Mouse (Mus musculus) midbrain, embryonic 13.5 days (tissue): Measurements from ENCODE around the gene Syne4. TPM values are rescaled to one million over a fixed set of nuclear protein-coding genes. Genes with fewer than 3 reads are reported as not detected.

Experiments used
- ATAC-seq: fragments of 200-750 bp; cut with Nextera tagmentation; 2 replicates; pipeline ENCODE4 v1.8.0; 2017; ENCODE audit warnings: mild to moderate bottlenecking, moderate TSS enrichment, moderate library complexity
- H3K27ac ChIP-seq: fragments of 300-500 bp; sonication (generic); 2 replicates; pipeline ENCODE4 v1.5.1; 2015; ENCODE audit warnings: inconsistent platforms, mild to moderate bottlenecking, moderate library complexity
- H3K27me3 ChIP-seq: fragments of 300-500 bp; sonication (generic); 2 replicates; pipeline ENCODE4 v1.6.1; 2015; ENCODE audit warnings: mild to moderate bottlenecking, inconsistent platforms
- H3K36me3 ChIP-seq: fragments of 300-500 bp; sonication (generic); 2 replicates; pipeline ENCODE4 v1.6.1; 2015; ENCODE audit warnings: mild to moderate bottlenecking, inconsistent platforms
- H3K4me1 ChIP-seq: fragments of 300-500 bp; sonication (generic); replicated peaks from 2 replicates; pipeline ENCODE4 v1.6.1; 2015; ENCODE audit warnings: inconsistent platforms
- H3K4me2 ChIP-seq: fragments of 300-500 bp; sonication (generic); replicated peaks from 2 replicates; pipeline ENCODE4 v1.6.1; 2015; ENCODE audit warnings: moderate library complexity, mild to moderate bottlenecking, inconsistent platforms
- H3K4me3 ChIP-seq: fragments of 300-500 bp; sonication (generic); replicated peaks from 2 replicates; pipeline ENCODE4 v1.5.1; 2015; ENCODE audit warnings: mild to moderate bottlenecking, inconsistent platforms
- H3K9ac ChIP-seq: fragments of 300-500 bp; sonication (generic); replicated peaks from 2 replicates; pipeline ENCODE4 v1.6.1; 2015; ENCODE audit warnings: mild to moderate bottlenecking, inconsistent platforms
- H3K9me3 ChIP-seq: fragments of 300-500 bp; sonication (generic); 2 replicates; pipeline ENCODE4 v1.6.1; 2016; ENCODE audit warnings: mild to moderate bottlenecking, inconsistent platforms
- WGBS: fragments of 180-500 bp; shearing (Covaris S2); methylation state at CpG from one replicate; pipeline ENCODE4 v1.1.7; 2015; 5-methylcytosine and 5-hydroxymethylcytosine counted together
- polyA plus RNA-seq: library from polyadenylated mRNA; unstranded; fragments of >200 nt; fragmentation: Nextera tagmentation; extraction: Ambion mirVana; gene quantifications from 2 replicates; pipeline ENCODE4 v1.2.1, GENCODE M21; 2015

The Syne4 gene
- 10.8 and 11.7 TPM in 2 replicates for polyA plus RNA-seq

- Histone ChIP-seq H3K4me1 (peaks cover 13% of the 10 kb centered on the region), H3K27ac (no peak within 1 kb of the TSS), H3K27me3 (no peaks in the 10 kb centered on the region), H3K4me2 (peak within 1 kb of the TSS; percentile 7; the same call in 1 of the 2 replicates), H3K9ac (peak within 1 kb of the TSS; percentile 32; the same call in 1 of the 2 replicates), H3K4me3 (no peak within 1 kb of the TSS), H3K9me3 (no peaks in the 10 kb centered on the region), H3K36me3 (peaks cover 25% of the 10 kb centered on the region)
- 3% methylated on average over 9 of the region's 9 CpGs for WGBS
- no peak for ATAC-seq
Observed at GRCm38 (mm10) chr7:30314721-30315155, at the start of gene Syne4. TSS of gene Syne4 (plus strand) at chr7:30314807.

- 88% methylated on average over 2 of the region's 2 CpGs for WGBS
- Histone ChIP-seq H3K4me1 (no peaks in the 10 kb centered on the region), H3K4me2 (no peak overlapping the region), H3K4me3 (no peak overlapping the region), H3K36me3 (peaks cover 38% of the 10 kb centered on the region), H3K27me3 (no peaks in the 10 kb centered on the region), H3K9ac (no peak overlapping the region), H3K27ac (no peak overlapping the region), H3K9me3 (no peaks in the 10 kb centered on the region)
- no peak for ATAC-seq
Observed at GRCm38 (mm10) chr7:30265041-30265440, 49.6 kb upstream of the Syne4 start.

- WGBS = 92% methylated on average over 5 of the region's 5 CpGs
- no peaks in the 10 kb centered on the region for H3K4me1 ChIP-seq
- H3K36me3 ChIP-seq = peaks cover 40% of the 10 kb centered on the region
- no peak overlapping the region for H3K27ac ChIP-seq
- no peak overlapping the region for H3K4me3 ChIP-seq
- no peak for ATAC-seq
- H3K9me3 ChIP-seq = no peaks in the 10 kb centered on the region
- no peak overlapping the region for H3K4me2 ChIP-seq
- no peaks in the 10 kb centered on the region for H3K27me3 ChIP-seq
- H3K9ac ChIP-seq = no peak overlapping the region
Observed at GRCm38 (mm10) chr7:30265531-30265930, 49.1 kb upstream of the Syne4 start.

GRCm38 (mm10) chr7:30265935-30266334 is 48.7 kb upstream of the Syne4 start:
- no peak for ATAC-seq
- Histone ChIP-seq H3K9ac (no peak overlapping the region), H3K27me3 (no peaks in the 10 kb centered on the region), H3K4me2 (no peak overlapping the region), H3K27ac (no peak overlapping the region), H3K4me3 (no peak overlapping the region), H3K9me3 (no peaks in the 10 kb centered on the region), H3K36me3 (peaks cover 40% of the 10 kb centered on the region), H3K4me1 (no peaks in the 10 kb centered on the region)
- WGBS = 90% methylated on average over 7 of the region's 7 CpGs

- Histone ChIP-seq H3K4me3 (no peak overlapping the region), H3K27me3 (no peaks in the 10 kb centered on the region), H3K27ac (no peak overlapping the region), H3K9ac (no peak overlapping the region), H3K4me2 (no peak overlapping the region), H3K36me3 (peaks cover 33% of the 10 kb centered on the region), H3K4me1 (no peaks in the 10 kb centered on the region), H3K9me3 (no peaks in the 10 kb centered on the region)
- WGBS = 79% methylated on average over 3 of the region's 3 CpGs
- no peak for ATAC-seq
Observed at GRCm38 (mm10) chr7:30266780-30267179, 47.8 kb upstream of the Syne4 start.

GRCm38 (mm10) chr7:30269641-30270040 is 45.0 kb upstream of the Syne4 start:
- 89% methylated on average over 4 of the region's 4 CpGs for WGBS
- Histone ChIP-seq H3K36me3 (peaks cover 17% of the 10 kb centered on the region), H3K9ac (no peak overlapping the region), H3K27me3 (no peaks in the 10 kb centered on the region), H3K27ac (no peak overlapping the region), H3K4me3 (no peak overlapping the region), H3K9me3 (no peaks in the 10 kb centered on the region), H3K4me2 (no peak overlapping the region), H3K4me1 (no peaks in the 10 kb centered on the region)
- ATAC-seq = no peak

GRCm38 (mm10) chr7:30274383-30274782 is 40.2 kb upstream of the Syne4 start:
- peaks cover 7% of the 10 kb centered on the region; the same call in 1 of the 2 replicates for H3K36me3 ChIP-seq
- WGBS = 91% methylated on average over 6 of the region's 6 CpGs
- no peaks in the 10 kb centered on the region for H3K27me3 ChIP-seq
- H3K4me1 ChIP-seq = peaks cover 5% of the 10 kb centered on the region
- no peak overlapping the region for H3K4me2 ChIP-seq
- no peak overlapping the region for H3K27ac ChIP-seq
- no peak overlapping the region for H3K9ac ChIP-seq
- ATAC-seq = no peak
- H3K9me3 ChIP-seq = no peaks in the 10 kb centered on the region
- H3K4me3 ChIP-seq = no peak overlapping the region

GRCm38 (mm10) chr7:30278911-30279310 is 35.7 kb upstream of the Syne4 start:
- Histone ChIP-seq H3K36me3 (no peaks in the 10 kb centered on the region), H3K4me3 (peak overlapping the region; percentile 75; the same call in 1 of the 2 replicates), H3K4me2 (peak overlapping the region; percentile 92), H3K9me3 (no peaks in the 10 kb centered on the region), H3K27me3 (no peaks in the 10 kb centered on the region), H3K9ac (no peak overlapping the region), H3K4me1 (peaks cover 19% of the 10 kb centered on the region), H3K27ac (no peak overlapping the region)
- ATAC-seq = no peak
- 64% methylated on average over 2 of the region's 2 CpGs for WGBS

GRCm38 (mm10) chr7:30279536-30279935 is 35.1 kb upstream of the Syne4 start:
- Histone ChIP-seq H3K27ac (peak overlapping the region; percentile 98; the same call in 1 of the 2 replicates), H3K4me3 (peak overlapping the region; percentile 75), H3K4me1 (peaks cover 19% of the 10 kb centered on the region), H3K9ac (peak overlapping the region; percentile 72), H3K9me3 (no peaks in the 10 kb centered on the region), H3K4me2 (peak overlapping the region; percentile 92), H3K27me3 (no peaks in the 10 kb centered on the region), H3K36me3 (no peaks in the 10 kb centered on the region)
- ATAC-seq = peak; percentile 24; the same call in 1 of the 2 replicates
- under 1% methylated on average over 6 of the region's 6 CpGs for WGBS

GRCm38 (mm10) chr7:30279951-30280669 is 34.5 kb upstream of the Syne4 start, which contains the start of the genes Thap8 and Wdr62:
TSS of gene Thap8 (plus strand) at chr7:30280094.
TSS of gene Wdr62 (minus strand) at chr7:30280419.
- H3K4me2 ChIP-seq = peak within 1 kb of the TSS; percentile 92
- H3K9ac ChIP-seq = peak within 1 kb of the TSS; percentile 72
- under 1% methylated on average over 49 of the region's 49 CpGs for WGBS
- no peaks in the 10 kb centered on the region for H3K36me3 ChIP-seq
- peak; percentile 96 for ATAC-seq
- peak within 1 kb of the TSS; percentile 75 for H3K4me3 ChIP-seq
- peaks cover 19% of the 10 kb centered on the region for H3K4me1 ChIP-seq
- H3K27me3 ChIP-seq = no peaks in the 10 kb centered on the region
- H3K9me3 ChIP-seq = no peaks in the 10 kb centered on the region
- H3K27ac ChIP-seq = peak within 1 kb of the TSS; percentile 98

- no peaks in the 10 kb centered on the region for H3K9me3 ChIP-seq
- no peaks in the 10 kb centered on the region for H3K27me3 ChIP-seq
- WGBS = under 1% methylated on average over 20 of the region's 20 CpGs
- H3K27ac ChIP-seq = peak overlapping the region; percentile 98
- H3K36me3 ChIP-seq = no peaks in the 10 kb centered on the region
- peak overlapping the region; percentile 92 for H3K4me2 ChIP-seq
- peak overlapping the region; percentile 72 for H3K9ac ChIP-seq
- H3K4me1 ChIP-seq = peaks cover 19% of the 10 kb centered on the region
- H3K4me3 ChIP-seq = peak overlapping the region; percentile 75
- ATAC-seq = peak; percentile 91
Observed at GRCm38 (mm10) chr7:30280670-30281138, 33.9 kb upstream of the Syne4 start.

- Histone ChIP-seq H3K4me1 (peaks cover 19% of the 10 kb centered on the region), H3K4me3 (peak overlapping the region; percentile 75; the same call in 1 of the 2 replicates), H3K4me2 (peak overlapping the region; percentile 92), H3K9ac (no peak overlapping the region), H3K9me3 (no peaks in the 10 kb centered on the region), H3K36me3 (no peaks in the 10 kb centered on the region), H3K27me3 (no peaks in the 10 kb centered on the region), H3K27ac (no peak overlapping the region)
- ATAC-seq = no peak
- WGBS = 76% methylated on average over 4 of the region's 4 CpGs
Observed at GRCm38 (mm10) chr7:30281522-30281921, 33.1 kb upstream of the Syne4 start.
